Mouse (Mus musculus): ENCODE results near the gene Alkbh5. TPM values are rescaled to one million over a fixed set of nuclear protein-coding genes. Genes with fewer than 3 reads are reported as not detected.
"Not testable (repeated sequence)": the region's sequence is repeated elsewhere in the genome, so short reads cannot be mapped to it uniquely, and the experiment has no call there.

The Alkbh5 gene
- total RNA-seq, 2 experiments from 2014 or later: 35.8 to 35.9 TPM

DNA sequence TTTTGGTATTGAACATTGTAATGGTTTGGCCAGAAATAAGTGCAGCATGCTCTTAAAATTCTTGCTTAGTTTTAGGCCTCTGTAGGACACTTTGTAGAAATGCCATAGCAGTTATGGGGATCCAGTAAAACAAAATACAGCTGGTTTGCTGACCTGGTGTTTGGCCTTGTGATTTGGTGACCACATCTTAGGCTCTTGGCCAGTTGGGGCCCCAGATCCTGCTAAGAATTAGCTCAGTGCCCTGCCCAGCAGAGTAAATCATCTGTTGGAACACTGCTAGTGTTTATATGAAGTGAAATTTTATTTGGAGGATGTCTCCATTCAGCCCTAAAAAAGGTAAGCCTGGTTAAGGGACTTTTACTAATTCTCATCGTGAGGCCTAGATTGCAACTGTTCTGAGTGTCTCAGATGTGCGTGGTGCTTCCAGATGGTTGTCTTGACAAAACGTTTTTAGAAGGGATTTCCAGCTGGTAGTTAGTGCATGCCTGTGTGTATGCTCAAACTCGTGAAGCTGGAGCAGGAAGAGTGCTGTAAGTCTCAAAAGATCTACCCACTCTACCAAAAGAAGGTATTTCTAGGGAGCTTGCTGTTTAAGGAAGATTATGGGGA, 3.9 kb downstream of the Alkbh5 start:
- intact Hi-C loops (cut with DNase I): no loop called here
- no peak for DNase-seq (ENCODE audit: extremely low spot score in 1 of 2, low spot score in 2 of 2)

- intact Hi-C loops (cut with DNase I): no loop called here
- no peak for DNase-seq (ENCODE audit: extremely low spot score in 1 of 2, low spot score in 2 of 2)
Observed at GRCm38 (mm10) chr11:60540761-60541160, 4.6 kb downstream of the Alkbh5 start.

GRCm38 (mm10) chr11:60541831-60542230, 5.7 kb downstream of the Alkbh5 start:
- intact Hi-C loops (cut with DNase I): no loop called here
- DNase-seq (ENCODE audit: extremely low spot score in 1 of 2, low spot score in 2 of 2): no peak

GRCm38 (mm10) chr11:60543211-60543610, 7.0 kb downstream of the Alkbh5 start:
- DNase-seq (ENCODE audit: extremely low spot score in 1 of 2, low spot score in 2 of 2); intact Hi-C loops (cut with DNase I): not testable (repeated sequence)

DNA sequence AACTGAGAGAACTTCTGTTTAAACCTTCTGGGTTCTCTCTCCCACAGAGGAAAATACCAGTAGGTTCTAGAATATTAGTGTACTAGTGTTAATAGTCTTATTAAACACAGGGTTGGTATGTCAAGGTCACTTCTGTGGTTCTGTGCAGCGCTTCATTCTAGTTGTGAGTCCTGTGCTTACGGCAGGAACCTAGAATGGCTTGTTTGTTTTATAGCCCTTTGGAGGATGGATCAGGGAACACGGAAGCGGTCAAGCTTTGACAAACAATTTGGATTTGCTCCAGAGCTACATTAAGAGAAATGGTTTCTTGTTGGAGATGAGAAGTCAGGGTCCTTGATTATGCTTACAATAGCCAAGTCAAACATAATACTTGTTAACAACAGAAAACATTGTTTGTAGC, 9.3 kb downstream of the Alkbh5 start:
- no peak for DNase-seq (ENCODE audit: extremely low spot score in 1 of 2, low spot score in 2 of 2)
- intact Hi-C loops (cut with DNase I): no loop called here

DNA sequence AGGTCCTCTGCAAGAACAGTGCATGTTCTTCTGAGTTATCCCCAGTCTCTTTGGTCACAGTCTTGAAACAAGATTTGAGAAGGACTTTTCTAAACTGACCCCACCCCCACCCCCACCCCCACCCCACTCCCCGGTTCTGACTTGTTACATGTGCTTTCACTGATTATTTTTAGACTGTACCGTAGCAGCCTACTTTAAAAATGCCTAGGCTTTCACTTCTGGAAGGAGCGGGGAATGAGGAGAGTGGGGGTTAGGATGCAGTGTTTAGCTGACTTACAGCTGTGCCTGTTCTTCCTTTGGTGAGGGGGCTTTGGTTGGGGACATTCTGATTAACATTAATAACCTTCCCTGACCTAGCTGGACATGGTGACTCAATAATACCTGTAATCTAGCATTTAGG, 11.9 kb downstream of the Alkbh5 start:
- intact Hi-C loops (cut with DNase I): no loop called here

DNA sequence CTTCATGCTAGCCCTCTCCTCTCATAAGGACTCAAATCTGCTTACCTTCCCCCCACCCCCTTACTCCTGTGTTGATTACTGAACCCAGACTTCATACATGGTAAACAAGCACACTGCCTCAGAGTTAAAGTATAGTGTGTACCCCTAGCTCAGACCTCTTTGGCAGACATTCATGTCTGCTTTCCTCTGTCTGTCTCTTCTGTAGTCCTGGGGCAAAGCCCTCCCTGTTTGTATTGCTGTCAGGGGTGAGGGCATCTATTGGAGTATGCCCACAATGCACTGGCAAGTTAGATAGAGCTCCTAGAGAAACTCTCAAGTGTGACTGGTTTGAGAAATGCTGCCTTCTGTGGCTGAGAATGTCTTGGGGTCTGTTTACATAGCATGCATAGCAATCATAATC, 16.9 kb downstream of the Alkbh5 start:
- intact Hi-C loops (cut with DNase I): no loop called here
- DNase-seq (ENCODE audit: extremely low spot score in 1 of 2, low spot score in 2 of 2): no peak

More for the DNA sequence above, 11.9 kb downstream of the Alkbh5 start:
- no peak for DNase-seq (ENCODE audit: extremely low spot score in 1 of 2, low spot score in 2 of 2)

GRCm38 (mm10) chr11:60557675-60558074, 21.5 kb downstream of the Alkbh5 start:
- intact Hi-C loops (cut with DNase I): no loop called here
- no peak for DNase-seq (ENCODE audit: extremely low spot score in 1 of 2, low spot score in 2 of 2)

DNA sequence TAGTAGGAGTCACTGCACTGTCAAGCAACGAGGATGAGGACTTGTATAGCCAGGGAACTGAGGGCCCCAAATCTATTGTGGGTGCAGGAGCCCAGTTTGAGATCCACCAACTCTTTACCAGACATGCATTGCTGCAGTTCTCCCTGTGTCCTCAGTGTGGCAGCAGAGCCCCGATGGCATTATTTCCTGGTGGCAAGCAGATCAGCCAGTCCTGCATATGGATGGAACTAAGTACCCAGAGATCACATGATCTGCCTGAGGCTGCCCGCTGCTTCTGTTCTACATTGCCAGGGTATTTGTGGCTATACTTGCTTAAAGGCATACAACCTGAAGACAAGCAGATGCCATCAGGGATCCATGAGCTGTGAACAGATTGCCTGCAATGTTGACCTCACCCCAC, 23.2 kb downstream of the Alkbh5 start:
- intact Hi-C loops (cut with DNase I): no loop called here
- peak; percentile 58 to 65 for DNase-seq (ENCODE audit: extremely low spot score in 1 of 2, low spot score in 2 of 2)

- intact Hi-C loops (cut with DNase I); DNase-seq (ENCODE audit: extremely low spot score in 1 of 2, low spot score in 2 of 2): not testable (repeated sequence)
Observed at GRCm38 (mm10) chr11:60574006-60574405, 37.8 kb downstream of the Alkbh5 start.

Other genes starting within 250 kb of the Alkbh5 start
- gene Tom1l2, start 183.5 kb upstream of the Alkbh5 start, total RNA-seq (2021): 100 to 1,000 TPM; 132 to 133 TPM
- gene Drc3, start 183.1 kb upstream of the Alkbh5 start, total RNA-seq (2021): 1 to 10 TPM; 5.2 to 7.3 TPM
- 10 to 100 TPM; 40.9 to 42.2 TPM for gene Gid4, start 119.2 kb upstream of the Alkbh5 start, total RNA-seq (2021)
- gene Atpaf2, start 117.9 kb upstream of the Alkbh5 start, total RNA-seq (2021): 10 to 100 TPM; 31.5 to 33.2 TPM
- 10 to 100 TPM; 69.9 to 70.2 TPM for gene Drg2, start 81.8 kb upstream of the Alkbh5 start, total RNA-seq (2021)
- under 1 TPM; 0.11 to 0.22 TPM for gene Myo15, start 67.0 kb upstream of the Alkbh5 start, total RNA-seq (2021)
- 10 to 100 TPM; 32.5 to 33.9 TPM for gene Llgl1, start 163.3 kb downstream of the Alkbh5 start, total RNA-seq (2021)
- gene Flii, start 190.9 kb downstream of the Alkbh5 start, total RNA-seq (2021): 10 to 100 TPM; 48.5 to 59.6 TPM
- 10 to 100 TPM; 25.9 to 26.2 TPM for gene Mief2, start 192.0 kb downstream of the Alkbh5 start, total RNA-seq (2021)
- gene Top3a, start 241.0 kb downstream of the Alkbh5 start, total RNA-seq (2021): 1 to 10 TPM; 4.7 to 5.3 TPM
- 10 to 100 TPM; 24.6 to 26.0 TPM for gene Smcr8, start 241.1 kb downstream of the Alkbh5 start, total RNA-seq (2021)